Mouse (Mus musculus) ES-Bruce4 (cell line): Measurements from ENCODE around the gene Fbxw11. TPM values are rescaled to one million over a fixed set of nuclear protein-coding genes. Genes with fewer than 3 reads are reported as not detected.

Source experiments
- H3K27ac ChIP-seq: 2 replicates; pipeline ENCODE4 v1.5.1; 2012; ENCODE audit warnings: low read length, inconsistent platforms; ENCODE audit not compliant: insufficient read depth
- H3K27me3 ChIP-seq: 2 replicates; pipeline ENCODE4 v1.6.1; 2012; ENCODE audit warnings: mild to moderate bottlenecking, low read length, inconsistent platforms; ENCODE audit not compliant: control insufficient read depth, poor library complexity, insufficient read depth, severe bottlenecking
- H3K36me3 ChIP-seq: 2 replicates; pipeline ENCODE4 v1.6.1; 2012; ENCODE audit warnings: inconsistent platforms, mild to moderate bottlenecking, low read length, moderate library complexity; ENCODE audit not compliant: control insufficient read depth, poor library complexity, insufficient read depth, severe bottlenecking
- H3K4me1 ChIP-seq: one replicate; pipeline ENCODE4 v1.8.1; 2011; ENCODE audit warnings: low read length; ENCODE audit not compliant: control insufficient read depth, insufficient read depth
- H3K4me3 ChIP-seq: 2 replicates; pipeline ENCODE4 v1.5.1; 2011; ENCODE audit warnings: low read depth, mild to moderate bottlenecking, low read length
- H3K9ac ChIP-seq: 2 replicates; pipeline ENCODE4 v1.6.1; 2012; ENCODE audit warnings: low read depth, mild to moderate bottlenecking, inconsistent platforms; ENCODE audit not compliant: poor library complexity, severe bottlenecking
- H3K9me3 ChIP-seq: replicated peaks from 2 replicates; pipeline ENCODE4 v1.6.1; 2012; ENCODE audit warnings: mild to moderate bottlenecking, low read length, inconsistent platforms; ENCODE audit not compliant: control insufficient read depth, poor library complexity, insufficient read depth, severe bottlenecking
- CTCF ChIP-seq: IDR thresholded peaks from one replicate; pipeline ENCODE4 v1.8.1; 2011; ENCODE audit warnings: low read depth, low read length
- EP300 ChIP-seq: IDR thresholded peaks from 2 replicates; pipeline ENCODE4 v1.6.1; 2011; ENCODE audit warnings: low read depth, low read length; ENCODE audit not compliant: insufficient read depth
- POLR2A ChIP-seq: IDR thresholded peaks from one replicate; pipeline ENCODE4 v1.8.1; 2011; ENCODE audit warnings: low read length; ENCODE audit not compliant: insufficient read depth
- polyA plus RNA-seq: library from polyadenylated mRNA; stranded (reverse); fragments of >200 nt; gene quantifications from 2 replicates; pipeline ENCODE4 v1.2.4, GENCODE M21; 2011; ENCODE audit warnings: low read depth; ENCODE audit not compliant: missing spikeins, insufficient read depth, insufficient read length

Fbxw11 gene
- polyA plus RNA-seq, 1 experiment = 59.6 TPM

GRCm38 (mm10) chr11:32733195-32733594 lies 90.7 kb downstream of the Fbxw11 start:
- no peaks in the 10 kb centered on the region for H3K27me3 ChIP-seq
- no peaks in the 10 kb centered on the region for H3K9me3 ChIP-seq
- H3K36me3 ChIP-seq = peaks cover 19% of the 10 kb centered on the region
- H3K4me3 ChIP-seq = no peak overlapping the region
- TF ChIP-seq CTCF = no peak
- no peak for TF ChIP-seq EP300
- no peak for TF ChIP-seq POLR2A
- no peak overlapping the region for H3K27ac ChIP-seq
- peaks cover 2% of the 10 kb centered on the region for H3K4me1 ChIP-seq
- no peak overlapping the region for H3K9ac ChIP-seq

GRCm38 (mm10) chr11:32736371-32736770 lies 93.8 kb downstream of the Fbxw11 start:
- no peak overlapping the region for H3K4me3 ChIP-seq
- TF ChIP-seq CTCF (no peak), POLR2A (no peak), EP300 (no peak)
- H3K27ac ChIP-seq = no peak overlapping the region
- H3K9me3 ChIP-seq = no peaks in the 10 kb centered on the region
- peaks cover 2% of the 10 kb centered on the region for H3K4me1 ChIP-seq
- H3K9ac ChIP-seq = no peak overlapping the region
- peaks cover 29% of the 10 kb centered on the region for H3K36me3 ChIP-seq
- H3K27me3 ChIP-seq = no peaks in the 10 kb centered on the region

GRCm38 (mm10) chr11:32737729-32738128 lies 95.2 kb downstream of the Fbxw11 start:
- Histone ChIP-seq H3K4me1 (no peaks in the 10 kb centered on the region), H3K27ac (no peak overlapping the region), H3K27me3 (no peaks in the 10 kb centered on the region), H3K9me3 (no peaks in the 10 kb centered on the region), H3K36me3 (peaks cover 31% of the 10 kb centered on the region), H3K9ac (no peak overlapping the region), H3K4me3 (no peak overlapping the region)
- TF ChIP-seq POLR2A (no peak), EP300 (no peak), CTCF (no peak)

GRCm38 (mm10) chr11:32743891-32744290 lies 101.4 kb downstream of the Fbxw11 start:
- H3K9me3 ChIP-seq = no peaks in the 10 kb centered on the region
- no peaks in the 10 kb centered on the region for H3K4me1 ChIP-seq
- H3K27me3 ChIP-seq = no peaks in the 10 kb centered on the region
- H3K36me3 ChIP-seq = peaks cover 37% of the 10 kb centered on the region
- no peak overlapping the region for H3K9ac ChIP-seq
- H3K4me3 ChIP-seq = no peak overlapping the region
- TF ChIP-seq EP300 (no peak), POLR2A (no peak), CTCF (no peak)
- H3K27ac ChIP-seq = no peak overlapping the region

DNA sequence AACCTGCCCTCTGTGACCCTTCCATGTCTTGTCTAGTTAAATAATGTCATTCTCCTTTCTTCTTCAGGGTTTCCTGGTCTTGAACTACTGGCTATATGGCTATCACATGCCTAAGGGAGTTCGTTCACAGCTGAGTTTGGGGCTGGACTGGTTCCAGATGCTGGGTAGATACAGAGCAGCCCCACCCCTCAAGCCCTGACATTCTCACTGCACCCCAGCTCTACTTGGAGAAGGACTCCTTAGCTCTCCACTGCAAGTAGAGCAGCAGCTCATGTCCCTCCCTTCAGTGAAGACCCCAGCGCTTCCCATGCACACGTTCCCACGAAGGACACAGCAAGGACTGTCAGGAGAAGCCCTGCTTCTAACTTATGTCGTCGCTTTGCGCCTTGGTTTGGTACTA lies 101.9 kb downstream of the Fbxw11 start:
- H3K9me3 ChIP-seq = no peaks in the 10 kb centered on the region
- no peaks in the 10 kb centered on the region for H3K4me1 ChIP-seq
- H3K27me3 ChIP-seq = no peaks in the 10 kb centered on the region
- H3K27ac ChIP-seq = no peak overlapping the region
- TF ChIP-seq EP300 = no peak
- no peak for TF ChIP-seq POLR2A
- H3K4me3 ChIP-seq = no peak overlapping the region
- H3K9ac ChIP-seq = no peak overlapping the region
- H3K36me3 ChIP-seq = peaks cover 32% of the 10 kb centered on the region

DNA sequence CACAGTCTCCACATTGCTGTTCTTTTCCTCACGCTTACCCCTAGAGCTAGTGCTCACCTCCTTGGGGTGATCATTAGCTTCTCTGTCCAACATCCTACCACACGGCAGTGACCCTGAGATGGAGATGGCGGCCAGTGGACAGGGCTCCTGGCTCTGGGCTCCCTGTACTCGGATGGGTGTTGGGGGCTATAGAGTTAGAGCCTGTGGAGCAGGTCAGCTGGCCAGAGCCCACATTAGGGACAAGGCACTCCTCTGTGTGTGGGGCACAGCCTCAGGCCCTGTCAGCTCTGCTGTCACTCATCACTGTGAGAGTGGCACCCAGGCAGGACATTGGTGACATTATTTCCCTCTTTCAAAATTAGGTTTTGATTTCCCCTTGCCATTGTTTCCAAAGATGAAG lies 102.9 kb downstream of the Fbxw11 start:
- Histone ChIP-seq H3K4me1 (no peaks in the 10 kb centered on the region), H3K36me3 (peaks cover 28% of the 10 kb centered on the region)
- TF ChIP-seq EP300 = no peak
- no peak for TF ChIP-seq CTCF
- no peak for TF ChIP-seq POLR2A

More for the DNA sequence above, 102.9 kb downstream of the Fbxw11 start:
- Histone ChIP-seq H3K9ac (no peak overlapping the region), H3K27ac (no peak overlapping the region), H3K27me3 (no peaks in the 10 kb centered on the region), H3K9me3 (no peaks in the 10 kb centered on the region), H3K4me3 (no peak overlapping the region)
